Mouse (Mus musculus) G1E-ER4 (cell line): ENCODE measurements around the gene Gm6793. TPM values are rescaled to one million over a fixed set of nuclear protein-coding genes. Genes with fewer than 3 reads are reported as not detected.

Experiments used
- GATA1 ChIP-seq: IDR thresholded peaks from one replicate; pipeline ENCODE4 v1.8.0; 2012; ENCODE audit warnings: low read length, inconsistent platforms
- polyA plus RNA-seq: library from polyadenylated mRNA; stranded (reverse); fragments of >175 nt; gene quantifications from 2 replicates; pipeline ENCODE4 v1.2.3, GENCODE M21; 2012

The Gm6793 gene
- 0.06 and 0.11 TPM in 2 replicates for polyA plus RNA-seq

- TF ChIP-seq GATA1: no peak
Measured at GRCm38 (mm10) chr8:112014936-112015335, at the start of gene Gm6793. Gene Gm6793, minus strand, starts transcription at chr8:112015036.

DNA sequence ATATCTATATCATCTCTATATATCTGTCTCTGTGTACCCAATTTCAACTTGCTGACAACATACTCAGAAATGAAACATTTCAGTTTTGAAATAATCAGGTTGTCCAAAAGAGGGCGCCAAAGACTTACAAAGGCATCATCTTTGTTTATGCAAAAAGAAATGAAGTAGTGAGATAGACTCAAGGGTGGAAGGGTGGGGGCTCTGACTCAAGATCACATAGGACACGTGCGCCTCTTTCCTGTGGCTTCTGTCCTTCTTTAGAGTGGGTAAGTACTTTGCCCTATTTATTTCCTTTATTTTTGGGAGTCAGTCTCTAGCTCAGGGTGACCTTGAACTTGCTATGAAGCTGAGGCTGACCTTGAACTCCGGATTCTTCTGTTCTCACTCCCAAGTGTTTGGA is 46.5 kb upstream of the Gm6793 start:
- TF ChIP-seq GATA1: no peak

GRCm38 (mm10) chr8:112054456-112054855 is 39.6 kb upstream of the Gm6793 start:
- TF ChIP-seq GATA1: no peak

GRCm38 (mm10) chr8:112051537-112051936 is 36.7 kb upstream of the Gm6793 start:
- no peak for TF ChIP-seq GATA1

DNA sequence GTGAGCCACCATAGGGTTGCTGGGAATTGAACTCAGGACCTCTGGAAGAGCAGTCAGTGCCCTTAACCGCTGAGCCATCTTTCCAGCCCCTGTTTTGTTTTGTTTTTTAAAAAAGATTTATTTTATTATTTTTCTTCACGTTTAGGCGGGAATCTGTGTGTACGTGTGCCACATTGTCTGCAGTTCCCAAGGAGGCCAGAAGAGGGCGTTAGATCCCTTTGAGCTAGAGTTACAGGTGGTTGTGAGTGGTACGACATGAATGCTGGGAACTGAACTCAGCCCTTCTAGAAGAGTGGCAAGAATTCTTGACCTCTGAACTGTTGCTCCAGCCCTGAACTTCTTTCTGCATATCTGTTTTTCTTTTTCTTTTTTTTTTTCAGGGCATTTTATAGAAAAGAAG is 35.1 kb upstream of the Gm6793 start:
- no peak for TF ChIP-seq GATA1

GRCm38 (mm10) chr8:112048293-112048692 is 33.5 kb upstream of the Gm6793 start:
- no peak for TF ChIP-seq GATA1

DNA sequence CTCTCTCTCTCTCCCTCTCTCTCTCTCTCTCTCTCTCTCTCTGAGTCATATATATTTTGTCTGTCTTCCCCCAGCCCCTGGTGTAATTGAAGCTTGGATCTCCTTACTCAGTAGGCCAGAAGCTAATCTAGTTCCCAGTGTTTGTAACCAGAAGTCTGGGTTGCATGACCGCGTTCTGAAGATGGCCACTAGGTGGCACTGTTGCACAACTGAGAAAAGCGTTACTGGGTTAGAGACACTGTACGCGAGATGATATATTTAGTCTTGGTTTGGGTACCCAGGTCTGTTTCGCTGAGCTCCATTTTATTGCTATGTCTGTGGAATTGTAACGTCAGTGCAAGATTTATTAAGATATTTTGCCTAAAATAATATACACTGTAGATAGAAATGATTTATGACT is 31.1 kb upstream of the Gm6793 start:
- no peak for TF ChIP-seq GATA1

DNA sequence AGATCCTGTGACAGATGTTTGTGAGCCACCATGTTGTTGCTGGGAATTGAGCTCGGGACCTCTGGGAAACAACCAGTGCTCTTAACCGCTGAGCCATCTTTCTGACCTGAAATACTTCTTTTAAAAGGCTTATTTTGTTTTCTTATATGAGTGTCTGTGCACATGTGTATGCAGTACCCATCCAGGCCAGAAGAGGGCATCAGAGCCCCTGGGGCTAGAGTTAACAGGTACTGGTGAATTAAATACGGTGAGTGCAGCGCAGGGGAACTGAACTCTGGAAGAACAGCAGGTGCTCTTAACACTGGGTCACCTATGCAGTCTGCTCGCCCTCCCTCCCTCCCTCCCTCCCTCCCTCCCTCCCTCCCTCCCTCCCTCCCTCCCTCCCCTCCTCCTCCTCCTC is 30.3 kb upstream of the Gm6793 start:
- no peak for TF ChIP-seq GATA1

DNA sequence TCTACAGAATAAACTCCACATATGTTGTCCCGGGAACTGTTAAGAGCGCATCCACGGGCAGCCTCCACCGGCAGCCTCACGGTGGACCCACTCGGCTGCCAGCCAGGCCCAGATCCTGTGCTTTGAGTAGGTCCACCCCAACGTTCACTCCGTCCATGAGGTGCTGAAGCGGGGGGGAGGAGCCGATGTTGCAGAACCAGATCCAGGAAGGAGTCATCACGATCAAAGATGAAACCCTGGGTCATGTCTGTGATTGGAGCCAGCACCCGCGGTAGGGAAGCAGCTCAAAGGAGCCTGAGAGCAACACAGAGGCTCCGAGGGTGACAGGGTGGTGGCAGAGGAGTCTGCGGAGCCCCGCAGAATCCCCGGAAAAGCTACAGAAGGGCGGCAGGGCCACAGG is 22.7 kb upstream of the Gm6793 start:
- no peak for TF ChIP-seq GATA1

- no peak for TF ChIP-seq GATA1
Measured at GRCm38 (mm10) chr8:112034603-112035002, 19.8 kb upstream of the Gm6793 start.

GRCm38 (mm10) chr8:112033071-112033470 is 18.2 kb upstream of the Gm6793 start:
- no peak for TF ChIP-seq GATA1

GRCm38 (mm10) chr8:112030663-112031062 is 15.8 kb upstream of the Gm6793 start:
- TF ChIP-seq GATA1: no peak

DNA sequence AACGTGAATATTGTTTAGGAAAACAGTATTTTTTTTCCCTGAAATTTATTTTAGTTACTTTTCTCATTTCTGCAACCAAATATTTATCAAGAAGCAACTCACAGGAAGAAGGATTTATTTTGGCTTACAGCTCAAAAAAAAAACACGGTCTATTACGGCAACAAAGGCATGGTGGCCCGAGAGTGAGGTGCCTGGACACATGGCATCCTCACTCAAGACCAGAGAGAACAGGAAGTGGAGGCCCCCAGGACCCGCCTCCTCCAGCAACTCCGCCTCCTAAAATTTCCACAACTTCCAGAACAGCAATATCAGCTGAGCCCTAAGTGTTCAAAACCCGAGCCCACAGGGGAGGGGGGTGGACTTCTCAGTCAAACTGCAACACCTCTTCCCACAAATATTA is 14.6 kb upstream of the Gm6793 start:
- no peak for TF ChIP-seq GATA1

DNA sequence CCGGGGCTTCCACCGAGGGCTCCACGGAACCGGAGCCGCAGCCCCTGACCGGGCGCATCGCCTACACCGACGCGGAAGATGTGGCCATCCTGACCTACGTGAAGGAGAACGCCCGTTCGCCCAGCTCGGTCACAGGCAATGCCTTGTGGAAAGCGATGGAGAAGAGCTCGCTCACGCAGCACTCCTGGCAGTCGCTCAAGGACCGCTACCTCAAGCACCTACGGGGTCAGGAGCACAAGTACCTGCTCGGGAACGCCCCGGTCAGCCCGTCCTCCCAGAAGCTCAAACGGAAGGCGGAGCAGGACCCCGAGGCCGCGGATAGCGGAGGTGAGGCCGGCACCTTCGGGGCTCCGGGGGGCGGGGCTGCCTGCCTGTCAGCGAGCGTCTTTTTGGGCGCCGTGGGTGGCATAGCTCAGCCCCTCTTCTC is 3.0 kb downstream of the Gm6793 start:
- TF ChIP-seq GATA1: no peak

- TF ChIP-seq GATA1: no peak
Measured at GRCm38 (mm10) chr8:112010997-112011815, 3.6 kb downstream of the Gm6793 start, which contains the start of the genes Kars and Terf2ip. Gene Kars, minus strand, starts transcription at chr8:112011323. Gene Terf2ip, plus strand, starts transcription at chr8:112011398.

GRCm38 (mm10) chr8:112009558-112009957 is 5.3 kb downstream of the Gm6793 start:
- no peak for TF ChIP-seq GATA1

DNA sequence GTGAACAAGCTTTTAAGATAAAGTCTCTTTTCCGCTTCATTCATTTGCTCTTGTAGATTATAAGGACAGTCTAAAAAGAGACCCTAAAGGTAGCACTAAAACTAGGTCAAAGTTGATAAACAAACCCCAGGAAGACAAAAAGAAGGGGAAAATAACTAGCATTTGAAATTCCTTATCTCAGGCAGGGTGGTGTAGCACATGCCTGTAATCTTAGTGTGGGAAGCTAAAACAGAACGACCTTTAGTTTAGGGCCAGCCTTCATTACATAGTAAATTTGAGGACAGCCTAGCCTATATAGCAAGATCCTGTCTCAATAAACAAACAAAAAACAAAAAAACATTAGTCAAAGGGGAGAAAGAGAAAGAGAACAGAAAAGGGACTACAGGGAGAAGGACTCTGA is 7.2 kb downstream of the Gm6793 start:
- TF ChIP-seq GATA1: peak; percentile 49
